Mouse (Mus musculus) midbrain, embryonic 14.5 days (tissue): ENCODE data around the gene Fkbp8. TPM values are rescaled to one million over a fixed set of nuclear protein-coding genes. Genes with fewer than 3 reads are reported as not detected.

Source experiments
- ATAC-seq: fragments of 200-750 bp; cut with Nextera tagmentation; 2 replicates; pipeline ENCODE4 v1.8.0; 2017; ENCODE audit warnings: moderate number of reproducible peaks, moderate library complexity; ENCODE audit not compliant: low FRiP score, low TSS enrichment
- DNase-seq: peaks from one replicate; pipeline ENCODE4 v3.0.0-alpha.2; 2015
- H3K27ac ChIP-seq: fragments of 300-500 bp; sonication (generic); replicated peaks from 2 replicates; pipeline ENCODE4 v1.5.1; 2014; ENCODE audit warnings: mild to moderate bottlenecking, low read depth, low read length, moderate library complexity
- H3K27me3 ChIP-seq: fragments of 300-500 bp; sonication (generic); 2 replicates; pipeline ENCODE4 v1.6.1; 2014; ENCODE audit warnings: low read length, control low read depth, mixed read lengths; ENCODE audit not compliant: control insufficient read depth, insufficient read depth
- H3K36me3 ChIP-seq: fragments of 300-500 bp; sonication (generic); 2 replicates; pipeline ENCODE4 v1.6.1; 2014; ENCODE audit warnings: low read length, control low read depth; ENCODE audit not compliant: control insufficient read depth, insufficient read depth
- H3K4me1 ChIP-seq: fragments of 300-500 bp; sonication (generic); 2 replicates; pipeline ENCODE4 v1.6.1; 2014; ENCODE audit warnings: mild to moderate bottlenecking, antibody characterized with exemption, low read length, control low read depth; ENCODE audit not compliant: control insufficient read depth, insufficient read depth
- H3K4me2 ChIP-seq: fragments of 300-500 bp; sonication (generic); 2 replicates; pipeline ENCODE4 v1.6.1; 2014; ENCODE audit warnings: mild to moderate bottlenecking, low read length, moderate library complexity
- H3K4me3 ChIP-seq: fragments of 300-500 bp; sonication (generic); replicated peaks from 2 replicates; pipeline ENCODE4 v1.5.1; 2014; ENCODE audit warnings: low read depth, low read length
- H3K9ac ChIP-seq: fragments of 300-500 bp; sonication (generic); replicated peaks from 2 replicates; pipeline ENCODE4 v1.6.1; 2014; ENCODE audit warnings: mild to moderate bottlenecking, low read length, moderate library complexity
- H3K9me3 ChIP-seq: fragments of 300-500 bp; sonication (generic); 2 replicates; pipeline ENCODE4 v1.6.1; 2016; ENCODE audit warnings: low read length, control low read depth, mixed read lengths; ENCODE audit not compliant: control insufficient read depth
- WGBS: fragments of 180-500 bp; shearing (Covaris S2); extraction: QIAGEN DNeasy Blood & Tissue Kit; methylation state at CpG from one replicate; pipeline ENCODE4 v1.1.7; 2014; 5-methylcytosine and 5-hydroxymethylcytosine counted together
- polyA plus RNA-seq: library from polyadenylated mRNA; unstranded; fragments of >200 nt; fragmentation: Nextera tagmentation; extraction: Ambion mirVana; gene quantifications from 2 replicates; pipeline ENCODE4 v1.2.1, GENCODE M21; 2014

Fkbp8 gene
- polyA plus RNA-seq, 1 experiment from 2014 or later: 328 TPM

- H3K36me3 ChIP-seq: peaks cover 85% of the 10 kb centered on the region
- H3K4me1 ChIP-seq: no peaks in the 10 kb centered on the region
- H3K4me3 ChIP-seq: no peak overlapping the region
- WGBS: 91% methylated on average over 18 of the region's 18 CpGs
- ATAC-seq (no peak), DNase-seq (no peak)
- H3K9me3 ChIP-seq: no peaks in the 10 kb centered on the region
- no peaks in the 10 kb centered on the region for H3K27me3 ChIP-seq
- H3K9ac ChIP-seq: no peak overlapping the region
- no peak overlapping the region for H3K27ac ChIP-seq
- H3K4me2 ChIP-seq: no peak overlapping the region
Measured at GRCm38 (mm10) chr8:70583476-70584387, 56.2 kb downstream of the Fkbp8 start.

- Histone ChIP-seq H3K4me3 (no peak overlapping the region), H3K4me1 (no peaks in the 10 kb centered on the region), H3K27me3 (no peaks in the 10 kb centered on the region), H3K4me2 (no peak overlapping the region), H3K9ac (no peak overlapping the region), H3K9me3 (no peaks in the 10 kb centered on the region), H3K36me3 (peaks cover 89% of the 10 kb centered on the region), H3K27ac (no peak overlapping the region)
- no peak for ATAC-seq
- WGBS: 94% methylated on average over 9 of the region's 9 CpGs
- no peak for DNase-seq
Measured at GRCm38 (mm10) chr8:70584606-70585257, 57.2 kb downstream of the Fkbp8 start.

Other genes with a start within 250 kb of the Fkbp8 start
- 24.0 and 34.4 TPM in 2 replicates for gene Homer3, start 244.9 kb upstream of the Fkbp8 start, polyA plus RNA-seq
- 44.8 and 48.8 TPM in 2 replicates for gene Ddx49, start 225.2 kb upstream of the Fkbp8 start, polyA plus RNA-seq
- gene Cope, start 225.2 kb upstream of the Fkbp8 start, polyA plus RNA-seq: 274 and 309 TPM in 2 replicates
- gene Cers1, start 211.9 kb upstream of the Fkbp8 start, polyA plus RNA-seq: 38.8 and 42.9 TPM in 2 replicates
- gene Gdf1, start 197.9 kb upstream of the Fkbp8 start, polyA plus RNA-seq: not detected in 2 replicates
- 16.9 and 18.4 TPM in 2 replicates for gene Upf1, start 174.4 kb upstream of the Fkbp8 start, polyA plus RNA-seq
- 0.47 TPM in 1 of 2 replicates, not detected in the other for gene Comp, start 154.2 kb upstream of the Fkbp8 start, polyA plus RNA-seq
- gene Crtc1, start 88.1 kb upstream of the Fkbp8 start, polyA plus RNA-seq: 43.9 and 51.7 TPM in 2 replicates
- 24.2 and 27.2 TPM in 2 replicates for gene Klhl26, start 50.8 kb upstream of the Fkbp8 start, polyA plus RNA-seq
- 104 and 143 TPM in 2 replicates for gene Tmem59l, start 40.4 kb upstream of the Fkbp8 start, polyA plus RNA-seq
- gene Crlf1, start 34.6 kb upstream of the Fkbp8 start, polyA plus RNA-seq: 2.1 and 3.0 TPM in 2 replicates
- 152 and 190 TPM in 2 replicates for gene Rex1bd, start 21.0 kb upstream of the Fkbp8 start, polyA plus RNA-seq
- 696 and 821 TPM in 2 replicates for gene Uba52, start 16.9 kb upstream of the Fkbp8 start, polyA plus RNA-seq
- 50.7 and 52.6 TPM in 2 replicates for gene Kxd1, start 232 bp downstream of the Fkbp8 start, polyA plus RNA-seq
- gene Ell, start 11.7 kb downstream of the Fkbp8 start, polyA plus RNA-seq: 14.9 and 17.1 TPM in 2 replicates
- gene Isyna1, start 66.6 kb downstream of the Fkbp8 start, polyA plus RNA-seq: 91.9 and 101 TPM in 2 replicates
- gene Ssbp4, start 81.1 kb downstream of the Fkbp8 start, polyA plus RNA-seq: 172 and 213 TPM in 2 replicates
- 0.34 and 1.1 TPM in 2 replicates for gene Lrrc25, start 88.4 kb downstream of the Fkbp8 start, polyA plus RNA-seq
- gene Gdf15, start 104.7 kb downstream of the Fkbp8 start, polyA plus RNA-seq: 0.16 and 0.20 TPM in 2 replicates
- 86.9 and 95.8 TPM in 2 replicates for gene Pgpep1, start 132.7 kb downstream of the Fkbp8 start, polyA plus RNA-seq
- 175 and 201 TPM in 2 replicates for gene Lsm4, start 145.5 kb downstream of the Fkbp8 start, polyA plus RNA-seq
- gene Jund, start 171.2 kb downstream of the Fkbp8 start, polyA plus RNA-seq: 104 and 119 TPM in 2 replicates
- 0.05 TPM in 2 replicates for gene Iqcn, start 175.7 kb downstream of the Fkbp8 start, polyA plus RNA-seq
- not detected in 2 replicates for gene Gm3336, start 190.8 kb downstream of the Fkbp8 start, polyA plus RNA-seq
- 0.24 TPM in 1 of 2 replicates, not detected in the other for gene Pde4c, start 196.0 kb downstream of the Fkbp8 start, polyA plus RNA-seq
- 407 and 464 TPM in 2 replicates for gene Rab3a, start 227.0 kb downstream of the Fkbp8 start, polyA plus RNA-seq
- gene Mpv17l2, start 233.2 kb downstream of the Fkbp8 start, polyA plus RNA-seq: 37.1 and 39.0 TPM in 2 replicates
- 79.2 and 84.7 TPM in 2 replicates for gene Pik3r2, start 249.0 kb downstream of the Fkbp8 start, polyA plus RNA-seq